Mouse (Mus musculus) frontal cortex, postnatal 14 days (tissue): ENCODE measurements around the gene Mog.
"Not testable (repeated sequence)": the region's sequence is repeated elsewhere in the genome, so short reads cannot be mapped to it uniquely, and the experiment has no call there.

ENCODE experiments used
- DNase-seq, 2 experiments: peaks; one replicate each; pipeline ENCODE4 v3.0.0; 2022; ENCODE audit warnings: low spot score in 2 of 2

Mog gene

GRCm38 (mm10) chr17:37045611-37046311 is 22.6 kb upstream of the Mog start, which contains the start of gene Gabbr1:
Gene Gabbr1 (plus strand): TSS chr17:37045966.
- DNase-seq = peak; percentile 70

- DNase-seq = no peak
Measured at GRCm38 (mm10) chr17:37044651-37045244, 21.6 kb upstream of the Mog start.

- no peak for DNase-seq
Measured at GRCm38 (mm10) chr17:37039127-37039894, 16.1 kb upstream of the Mog start.

GRCm38 (mm10) chr17:37029162-37029561 is 6.0 kb upstream of the Mog start:
- no peak for DNase-seq

GRCm38 (mm10) chr17:37028683-37029120 is 5.5 kb upstream of the Mog start:
- DNase-seq = peak; percentile 92

- DNase-seq = no peak
Measured at GRCm38 (mm10) chr17:37028212-37028611, 5.0 kb upstream of the Mog start.

- no peak for DNase-seq
Measured at GRCm38 (mm10) chr17:37027486-37027885, 4.3 kb upstream of the Mog start.

GRCm38 (mm10) chr17:37026425-37026824 is 3.2 kb upstream of the Mog start:
- DNase-seq = no peak

GRCm38 (mm10) chr17:37019242-37019641 is 4.0 kb downstream of the Mog start:
- DNase-seq = not testable (repeated sequence)

- no peak for DNase-seq
Measured at GRCm38 (mm10) chr17:37018328-37018727, 4.9 kb downstream of the Mog start.

GRCm38 (mm10) chr17:37016333-37016732 is 6.9 kb downstream of the Mog start:
- no peak for DNase-seq

- DNase-seq = no peak
Measured at GRCm38 (mm10) chr17:37012141-37012540, 11.1 kb downstream of the Mog start.

- DNase-seq = no peak
Measured at GRCm38 (mm10) chr17:37011719-37012118, 11.5 kb downstream of the Mog start.

GRCm38 (mm10) chr17:37009460-37010042 is 13.6 kb downstream of the Mog start:
- no peak for DNase-seq

GRCm38 (mm10) chr17:37008161-37008560 is 15.0 kb downstream of the Mog start:
- no peak for DNase-seq

- no peak for DNase-seq
Measured at GRCm38 (mm10) chr17:37003366-37003765, 19.8 kb downstream of the Mog start.

GRCm38 (mm10) chr17:37002364-37003330 is 20.6 kb downstream of the Mog start:
- DNase-seq = peak in 1 of 2 experiments; percentile 35

GRCm38 (mm10) chr17:37000863-37001262 is 22.3 kb downstream of the Mog start, which contains the start of gene Zfp57:
Gene Zfp57 (plus strand): TSS chr17:37001163.
- DNase-seq = no peak

GRCm38 (mm10) chr17:36998477-36998876 is 24.7 kb downstream of the Mog start:
- no peak for DNase-seq

- DNase-seq = peak; percentile 35 to 69
Measured at GRCm38 (mm10) chr17:36997033-36997735, 26.0 kb downstream of the Mog start.
